Mouse (Mus musculus) CH12.LX (cell line): ENCODE results near the gene Pnpla8. TPM values are rescaled to one million over a fixed set of nuclear protein-coding genes. Genes with fewer than 3 reads are reported as not detected.

Source experiments
- DNase-seq: peaks from one replicate; pipeline ENCODE4 v3.0.0-alpha.2; 2013; ENCODE audit errors: extremely low read depth
- H3K27ac ChIP-seq: 2 replicates; pipeline ENCODE4 v1.5.1; 2012; ENCODE audit warnings: low read depth, mild to moderate bottlenecking, control low read depth, moderate library complexity; ENCODE audit not compliant: insufficient read depth
- H3K27me3 ChIP-seq: replicated peaks from 2 replicates; pipeline ENCODE3; 2012; ENCODE audit warnings: inconsistent platforms
- H3K36me3 ChIP-seq, 2 experiments: replicated peaks in 1 of 2; 2 replicates each; pipeline versions ENCODE3 to v1.6.1; 2012; ENCODE audit warnings: inconsistent platforms in 1 of 2, low read length in 1 of 2, mild to moderate bottlenecking in 1 of 2, mixed read lengths in 1 of 2, moderate library complexity in 1 of 2; ENCODE audit not compliant: control insufficient read depth in 1 of 2, insufficient read depth in 1 of 2
- H3K4me1 ChIP-seq, 2 experiments: 2 replicates each; pipeline ENCODE4 v1.6.1; 2012; ENCODE audit warnings: inconsistent platforms in 1 of 2, moderate library complexity in 1 of 2; ENCODE audit not compliant: insufficient read depth in 2 of 2, control insufficient read depth in 1 of 2
- H3K4me2 ChIP-seq: 2 replicates; pipeline ENCODE4 v1.6.1; 2012; ENCODE audit warnings: low read depth, mild to moderate bottlenecking, control low read depth; ENCODE audit not compliant: poor library complexity, insufficient read depth, severe bottlenecking
- H3K4me3 ChIP-seq, 3 experiments: fragments of 150-350 bp in 1 of 3; sonication (generic) in 1 of 3; replicated peaks in 1 of 3; 2 replicates each; pipeline versions ENCODE3 to v1.5.1; 2011 to 2012; ENCODE audit warnings: low read depth in 2 of 3, low read length in 2 of 3, mild to moderate bottlenecking in 2 of 3, moderate library complexity in 2 of 3, control low read depth in 1 of 3, improper control_type of control experiment in 1 of 3, inconsistent platforms in 1 of 3, mixed read lengths in 1 of 3; ENCODE audit not compliant: poor library complexity in 1 of 3
- H3K79me2 ChIP-seq: replicated peaks from 2 replicates; pipeline ENCODE4 v1.6.1; 2012; ENCODE audit warnings: mild to moderate bottlenecking, moderate library complexity; ENCODE audit not compliant: control insufficient read depth, poor library complexity, insufficient read depth, severe bottlenecking; ENCODE audit errors: extremely low read depth
- H3K9ac ChIP-seq: 2 replicates; pipeline ENCODE4 v1.6.1; 2012; ENCODE audit warnings: low read depth, mild to moderate bottlenecking, control low read depth, moderate library complexity; ENCODE audit not compliant: insufficient read depth
- H3K9me3 ChIP-seq: replicated peaks from 2 replicates; pipeline ENCODE3; 2012; ENCODE audit warnings: low read length, inconsistent platforms, mixed read lengths
- BHLHE40 ChIP-seq: IDR thresholded peaks from 2 replicates; pipeline ENCODE4 v1.6.1; 2011; ENCODE audit warnings: mild to moderate bottlenecking, low read depth, low read length, improper control_type of control experiment
- CHD2 ChIP-seq: IDR thresholded peaks from 2 replicates; pipeline ENCODE4 v1.6.1; 2011; ENCODE audit warnings: low read length, improper control_type of control experiment
- E2F4 ChIP-seq: IDR thresholded peaks from 2 replicates; pipeline ENCODE4 v1.6.1; 2011; ENCODE audit warnings: low read depth, low read length, improper control_type of control experiment; ENCODE audit not compliant: insufficient replicate concordance
- ELF1 ChIP-seq: IDR thresholded peaks from 2 replicates; pipeline ENCODE4 v1.6.1; 2014; ENCODE audit warnings: low read depth, mild to moderate bottlenecking, inconsistent platforms, low read length, improper control_type of control experiment
- EP300 ChIP-seq: IDR thresholded peaks from 2 replicates; pipeline ENCODE4 v1.6.1; 2011; ENCODE audit warnings: low read length, improper control_type of control experiment
- ETS1 ChIP-seq: conservative IDR thresholded peaks from 2 replicates; pipeline ENCODE4 v1.6.1; 2012; ENCODE audit warnings: low read depth, mild to moderate bottlenecking, inconsistent platforms, low read length, improper control_type of control experiment, moderate library complexity
- GABPA ChIP-seq: IDR thresholded peaks from 2 replicates; pipeline ENCODE4 v1.6.1; 2012; ENCODE audit warnings: low read depth, low read length, improper control_type of control experiment, inconsistent platforms; ENCODE audit not compliant: insufficient replicate concordance
- HCFC1 ChIP-seq: IDR thresholded peaks from 2 replicates; pipeline ENCODE4 v1.6.1; 2012; ENCODE audit warnings: low read depth, mild to moderate bottlenecking, inconsistent platforms, low read length, improper control_type of control experiment
- IRF4 ChIP-seq: IDR thresholded peaks from 2 replicates; pipeline ENCODE4 v1.6.1; 2014; ENCODE audit warnings: low read depth, mild to moderate bottlenecking, inconsistent platforms, low read length, improper control_type of control experiment
- JUN ChIP-seq: IDR thresholded peaks from 2 replicates; pipeline ENCODE4 v1.6.1; 2011; ENCODE audit warnings: low read depth, mild to moderate bottlenecking, low read length, improper control_type of control experiment, moderate library complexity; ENCODE audit not compliant: insufficient read depth
- JUND ChIP-seq: conservative IDR thresholded peaks from 2 replicates; pipeline ENCODE4 v1.6.1; 2011; ENCODE audit warnings: low read depth, low read length, improper control_type of control experiment
- KAT2A ChIP-seq: IDR thresholded peaks from 2 replicates; pipeline ENCODE4 v1.6.1; 2012; ENCODE audit warnings: low read length, improper control_type of control experiment, inconsistent platforms; ENCODE audit not compliant: insufficient replicate concordance
- MAFK ChIP-seq: IDR thresholded peaks from 2 replicates; pipeline ENCODE4 v1.6.1; 2011; ENCODE audit warnings: low read length, improper control_type of control experiment; ENCODE audit not compliant: insufficient replicate concordance
- MAX ChIP-seq: IDR thresholded peaks from 2 replicates; pipeline ENCODE4 v1.6.1; 2011; ENCODE audit warnings: low read length, improper control_type of control experiment
- MAZ ChIP-seq: IDR thresholded peaks from 2 replicates; pipeline ENCODE4 v1.6.1; 2012; ENCODE audit warnings: low read depth, mild to moderate bottlenecking, inconsistent platforms, low read length, improper control_type of control experiment, moderate library complexity
- NELFE ChIP-seq: IDR thresholded peaks from 2 replicates; pipeline ENCODE4 v1.6.1; 2011; ENCODE audit warnings: low read depth, low read length, improper control_type of control experiment
- NRF1 ChIP-seq: IDR thresholded peaks from 2 replicates; pipeline ENCODE4 v1.6.1; 2014; ENCODE audit warnings: low read depth, mild to moderate bottlenecking, inconsistent platforms, low read length, improper control_type of control experiment, moderate library complexity
- PAX5 ChIP-seq: IDR thresholded peaks from 2 replicates; pipeline ENCODE4 v1.6.1; 2012; ENCODE audit warnings: low read length, inconsistent platforms, mixed read lengths
- POLR2A ChIP-seq: IDR thresholded peaks from 2 replicates; pipeline ENCODE4 v1.6.1; 2011; ENCODE audit warnings: low read depth, mild to moderate bottlenecking, improper control_type of control experiment, low read length
- POLR2AphosphoS2 ChIP-seq: IDR thresholded peaks from 2 replicates; pipeline ENCODE4 v1.6.1; 2011; ENCODE audit warnings: low read depth, low read length, improper control_type of control experiment
- RAD21 ChIP-seq: IDR thresholded peaks from 2 replicates; pipeline ENCODE4 v1.6.1; 2011; ENCODE audit warnings: low read depth, mild to moderate bottlenecking, low read length, improper control_type of control experiment, moderate library complexity
- SIN3A ChIP-seq: IDR thresholded peaks from 2 replicates; pipeline ENCODE4 v1.6.1; 2012; ENCODE audit warnings: low read length, improper control_type of control experiment, inconsistent platforms
- SMC3 ChIP-seq: IDR thresholded peaks from 2 replicates; pipeline ENCODE4 v1.6.1; 2011; ENCODE audit warnings: low read depth, low read length, improper control_type of control experiment
- TBP ChIP-seq: conservative IDR thresholded peaks from 2 replicates; pipeline ENCODE4 v1.6.1; 2011; ENCODE audit warnings: low read depth, low read length, improper control_type of control experiment
- UBTF ChIP-seq: IDR thresholded peaks from 2 replicates; pipeline ENCODE4 v1.6.1; 2012; ENCODE audit warnings: low read depth, mild to moderate bottlenecking, inconsistent platforms, low read length, improper control_type of control experiment, moderate library complexity
- USF2 ChIP-seq: conservative IDR thresholded peaks from 2 replicates; pipeline ENCODE4 v1.6.1; 2011; ENCODE audit warnings: low read depth, low read length, improper control_type of control experiment
- ZKSCAN1 ChIP-seq: IDR thresholded peaks from 2 replicates; pipeline ENCODE4 v1.6.1; 2012; ENCODE audit warnings: low read depth, inconsistent platforms, low read length, improper control_type of control experiment, borderline replicate concordance
- ZMIZ1 ChIP-seq: IDR thresholded peaks from 2 replicates; pipeline ENCODE4 v1.6.1; 2012; ENCODE audit warnings: low read depth, mild to moderate bottlenecking, inconsistent platforms, low read length, improper control_type of control experiment
- ZNF384 ChIP-seq: IDR thresholded peaks from 2 replicates; pipeline ENCODE4 v1.6.1; 2012; ENCODE audit warnings: low read depth, low read length, improper control_type of control experiment, inconsistent platforms
- dilution Hi-C: fragments of 300-500 bp; cut with MboI; formaldehyde crosslinking; loops from 2 replicates; pipeline ENCODE4 v1.14.3; 2020; ENCODE audit warnings: low sequenced_read_pairs; ENCODE audit not compliant: extremely low pct_unique_long_range_greater_than_20kb, extremely low pct_ligation_motif_present
- in situ Hi-C: fragments of 300-500 bp; cut with MboI; formaldehyde crosslinking; loops from 3 replicates; pipeline ENCODE4 v1.14.3; 2019; ENCODE audit warnings: low sequenced_read_pairs, low pct_ligation_motif_present, low pct_unique_long_range_greater_than_20kb, mixed read lengths
- polyA plus RNA-seq: library from polyadenylated mRNA; unstranded; fragments of >175 nt; gene quantifications from 2 replicates; pipeline ENCODE4 v1.2.1, GENCODE M21; 2012; ENCODE audit warnings: low read depth; ENCODE audit not compliant: insufficient read length
- total RNA-seq, 2 experiments: library from RNA; depleted of rRNA; stranded (reverse); fragments of 300-350 nt in 1 of 2; fragments of >200 nt in 1 of 2; gene quantifications; 2 replicates each; pipeline ENCODE4 v1.2.3; 2012 to 2014

Gene Pnpla8
- total and polyA plus RNA-seq, 3 experiments: 32.3 to 129 (median 63.7) TPM

GRCm38 (mm10) chr12:44281534-44281933 is 60.4 kb downstream of the Pnpla8 start:
- peaks cover 21% of the 10 kb centered on the region for H3K79me2 ChIP-seq
- H3K27me3 ChIP-seq: no peaks in the 10 kb centered on the region
- peaks cover 3 to 7% of the 10 kb centered on the region in 2 experiments for H3K36me3 ChIP-seq
- no peak overlapping the region for H3K4me3 ChIP-seq
- TF ChIP-seq NRF1 (no peak), GABPA (no peak), ZMIZ1 (no peak), POLR2AphosphoS2 (no peak), RAD21 (no peak), E2F4 (no peak), KAT2A (no peak), SMC3 (no peak), POLR2A (no peak), BHLHE40 (no peak), ZKSCAN1 (no peak), SIN3A (no peak), UBTF (no peak), ELF1 (no peak), NELFE (no peak), MAZ (no peak), EP300 (no peak), USF2 (no peak), CHD2 (no peak), ZNF384 (no peak)
- TF ChIP-seq, all 38 proteins: peak for 0
- Histone ChIP-seq H3K27ac (no peak overlapping the region), H3K9ac (no peak overlapping the region), H3K9me3 (no peaks in the 10 kb centered on the region), H3K4me2 (no peak overlapping the region), H3K4me1 (peaks cover 14 to 55% of the 10 kb centered on the region in 2 experiments)
- dilution Hi-C loops: no loop called here
- DNase-seq: no peak
- in situ Hi-C loops: no loop called here

GRCm38 (mm10) chr12:44283378-44283777 is 62.2 kb downstream of the Pnpla8 start:
- Histone ChIP-seq H3K36me3 (peaks cover 6 to 18% of the 10 kb centered on the region in 2 experiments), H3K4me2 (0 out of 2 replicates have a peak overlapping the region, but pooled peaks have one; percentile 29), H3K9me3 (no peaks in the 10 kb centered on the region), H3K79me2 (peaks cover 21% of the 10 kb centered on the region), H3K27me3 (no peaks in the 10 kb centered on the region), H3K9ac (no peak overlapping the region), H3K27ac (no peak overlapping the region), H3K4me1 (peaks cover 14 to 62% of the 10 kb centered on the region in 2 experiments), H3K4me3 (peak overlapping the region in 2 of 3 experiments; percentile 58 to 64)
- in situ Hi-C loops: no loop called here
- dilution Hi-C loops: no loop called here
- TF ChIP-seq EP300 (peak; percentile 61; the same call in 1 of the 2 replicates), ZMIZ1 (0 out of 2 replicates have a peak, but pooled peaks have one; percentile 37), IRF4 (peak; percentile 20; the same call in 1 of the 2 replicates), MAX (peak; percentile 44; the same call in 1 of the 2 replicates), SIN3A (peak; percentile 65; the same call in 1 of the 2 replicates), JUND (no peak), NELFE (0 out of 2 replicates have a peak, but pooled peaks have one; percentile 51), ETS1 (peak; percentile 31), PAX5 (no peak), HCFC1 (0 out of 2 replicates have a peak, but pooled peaks have one; percentile 11), ELF1 (peak; percentile 74; the same call in 1 of the 2 replicates), KAT2A (no peak), ZNF384 (no peak), MAFK (no peak), GABPA (no peak), NRF1 (no peak), TBP (peak; percentile 51; the same call in 1 of the 2 replicates), JUN (no peak)
- DNase-seq: peak; percentile 84
